ENCODE assay signal across 8 mouse cellular contexts in the genomic region with DNA sequence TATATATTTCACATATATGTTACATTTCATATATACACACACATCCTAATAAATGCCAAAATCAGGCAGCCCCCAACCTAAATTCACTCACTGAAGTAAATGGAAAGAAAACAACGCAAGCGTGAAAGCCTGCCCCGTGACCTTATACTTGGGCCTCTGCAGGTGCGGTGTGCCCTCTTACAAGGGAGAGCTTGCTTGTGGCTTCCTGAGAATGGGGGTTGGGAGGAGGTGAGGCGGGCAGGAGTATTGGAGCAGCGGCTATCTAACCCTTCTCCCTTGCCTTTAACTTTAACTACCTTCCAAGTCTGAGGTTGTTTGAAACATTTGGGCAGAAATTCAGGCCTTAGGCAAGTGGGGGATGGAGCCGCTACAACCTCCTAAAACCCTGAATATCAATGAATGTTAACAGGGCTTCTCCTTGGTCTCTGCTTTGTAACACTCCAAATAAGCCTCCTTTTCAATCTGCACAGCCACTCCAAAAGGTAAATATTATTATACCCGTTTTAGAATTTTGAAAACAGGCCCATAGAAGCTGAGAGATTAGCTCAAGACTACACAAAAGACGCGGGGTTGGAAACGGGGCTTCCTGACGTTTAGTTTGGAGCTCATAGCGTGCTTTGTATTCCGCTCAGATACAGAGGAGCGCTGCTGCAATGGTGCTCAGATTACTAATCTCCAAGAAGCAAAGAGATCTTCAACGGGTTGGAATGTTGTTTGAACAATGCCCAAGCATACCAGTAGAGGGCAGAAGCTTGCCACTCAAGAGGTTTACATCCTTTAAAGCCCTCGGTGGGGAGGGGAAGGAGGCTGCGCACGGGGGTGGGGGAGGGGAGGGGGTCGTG. TPM values are rescaled to one million over a fixed set of nuclear protein-coding genes. Genes with fewer than 3 reads are reported as not detected.
A peak's percentile ranks its signal among the peaks of the same experiment; 100 is the strongest.
DNase-seq lines count a peak whose midpoint lies in the region; ATAC-seq lines count a peak whose summit lies in the region.

No protein-coding gene starts in this region.

- no peaks in the 10 kb centered on the region for H3K27me3 ChIP-seq in hindbrain, embryonic 13.5 days

- 16% methylated on average over 20 of the region's 20 CpGs for WGBS in hindbrain, embryonic 13.5 days

- H3K36me3 ChIP-seq in hindbrain, embryonic 13.5 days, result no peaks in the 10 kb centered on the region

- no peak overlapping the region for H3K4me3 ChIP-seq in hindbrain, embryonic 13.5 days

- peak; percentile 5 for DNase-seq in WW6 (ENCODE audit: low read depth, low spot score)
- peak; percentile 48 for DNase-seq in cerebellum, adult 8-10 months
- DNase-seq in frontal cortex, postnatal 10 days (ENCODE audit: low spot score in 2 of 2), result peak; percentile 68 to 74
- peak; percentile 77 for DNase-seq in layer of hippocampus, adult 9-11 months
- peak; percentile 90 for DNase-seq in lung, postnatal 36 days
- peak; percentile 80 for DNase-seq in right cerebral cortex, adult 18-20 months

- ATAC-seq in hindbrain, embryonic 13.5 days (ENCODE audit: low FRiP score), result peak; percentile 87
- ATAC-seq in erythroid progenitor cell, adult 5-6 weeks (replicated peaks; ENCODE audit: low FRiP score, poor library complexity, severe bottlenecking), result no peak

- peak overlapping the region; percentile 52; the same call in 1 of the 2 replicates for H3K27ac ChIP-seq in hindbrain, embryonic 13.5 days

- H3K9me3 ChIP-seq in hindbrain, embryonic 13.5 days, result no peaks in the 10 kb centered on the region

- H3K4me1 ChIP-seq in hindbrain, embryonic 13.5 days (replicated peaks), result peaks cover 13% of the 10 kb centered on the region

- no peak overlapping the region for H3K9ac ChIP-seq in hindbrain, embryonic 13.5 days

- peak overlapping the region; percentile 36 for H3K4me2 ChIP-seq in hindbrain, embryonic 13.5 days

RNA-seq across cellular contexts. Expression of gene Lbh, which starts 28.3 kb away (rescaled TPM):
- 7.0 and 8.5 TPM in 2 replicates for polyA plus RNA-seq in hindbrain, embryonic 13.5 days (2015; fragmentation: Nextera tagmentation; extraction: Ambion mirVana)
- 8.6 and 14.3 TPM in 2 replicates for total RNA-seq in erythroid progenitor cell, adult 5-6 weeks (2015; ENCODE audit: low replicate concordance)
- 3.0 and 6.7 TPM in 2 replicates for total RNA-seq in erythroid progenitor cell, adult 5-6 weeks (2017; ENCODE audit: low replicate concordance)

RNA-seq across cellular contexts. Expression of gene Ypel5, which starts 53.5 kb away (rescaled TPM):
- 112 and 118 TPM in 2 replicates for polyA plus RNA-seq in hindbrain, embryonic 13.5 days (2015; fragmentation: Nextera tagmentation; extraction: Ambion mirVana)
- 109 and 112 TPM in 2 replicates for total RNA-seq in erythroid progenitor cell, adult 5-6 weeks (2015; ENCODE audit: low replicate concordance)
- 92.1 and 145 TPM in 2 replicates for total RNA-seq in erythroid progenitor cell, adult 5-6 weeks (2017; ENCODE audit: low replicate concordance)

Comparison
In these comparisons a context has a peak if more than half of its experiments do, and no peak if none do; other contexts are left out.
1. DNase-seq: peak in every context shown above with its lines; median percentile 90 in lung, postnatal 36 days; 80 in right cerebral cortex, adult 18-20 months; 77 in layer of hippocampus, adult 9-11 months; 71 in frontal cortex, postnatal 10 days; 48 in cerebellum, adult 8-10 months; 5 in WW6.